Mouse (Mus musculus) right cerebral cortex, postnatal 14 days (tissue): ENCODE measurements around the gene Hsd17b3.

Experiments
- DNase-seq: peaks from one replicate; pipeline ENCODE4 v3.0.0; 2022

Hsd17b3 gene

GRCm38 (mm10) chr13:64018586-64019141 is 70.4 kb downstream of the Hsd17b3 start:
- DNase-seq = no peak

- DNase-seq = no peak
Observed at GRCm38 (mm10) chr13:64016048-64016447, 73.0 kb downstream of the Hsd17b3 start.

- no peak for DNase-seq
Observed at GRCm38 (mm10) chr13:64011157-64011556, 77.9 kb downstream of the Hsd17b3 start.
